Mouse (Mus musculus) pancreas, adult 10 weeks (tissue): ENCODE data around the gene Agbl2. TPM values are rescaled to one million over a fixed set of nuclear protein-coding genes. Genes with fewer than 3 reads are reported as not detected.

Experiments
- polyA plus RNA-seq: library from polyadenylated mRNA; stranded (reverse); fragments of 350-450 nt; fragmentation: Illumina TruSeq; extraction: RNeasy Lipid Tissue Mini Kit (QIAGEN cat#74804); gene quantifications from one replicate; pipeline ENCODE4 v1.2.3, GENCODE M21; 2015; ENCODE audit warnings: low read depth, low replicate concordance; ENCODE audit not compliant: insufficient read depth

Gene Agbl2
- 0.30 TPM for polyA plus RNA-seq

GRCm38 (mm10) chr2:90782458-90782857 is at the start of gene Agbl2:
Agbl2 (plus strand) TSS chr2:90782727.

GRCm38 (mm10) chr2:90745053-90745678 is 37.4 kb upstream of the Agbl2 start, which contains the start of gene Fnbp4:
Fnbp4 (plus strand) TSS chr2:90745370.

GRCm38 (mm10) chr2:90846955-90847680 is 64.6 kb downstream of the Agbl2 start, which contains the start of gene Mtch2:
Mtch2 (plus strand) TSS chr2:90847155.

Other genes with a start within 250 kb of the Agbl2 start
- gene Ptprj, start 202.1 kb upstream of the Agbl2 start, polyA plus RNA-seq: 7.7 TPM
- 7.0 TPM for gene Nup160, start 105.5 kb upstream of the Agbl2 start, polyA plus RNA-seq
- gene Fnbp4, start 37.4 kb upstream of the Agbl2 start, polyA plus RNA-seq: 17.3 TPM
- 23.2 TPM for gene Mtch2, start 64.4 kb downstream of the Agbl2 start, polyA plus RNA-seq
- 0.66 TPM for gene C1qtnf4, start 103.1 kb downstream of the Agbl2 start, polyA plus RNA-seq
- 2.6 TPM for gene Kbtbd4, start 122.0 kb downstream of the Agbl2 start, polyA plus RNA-seq
- gene Ndufs3, start 122.1 kb downstream of the Agbl2 start, polyA plus RNA-seq: 43.7 TPM
- gene Celf1, start 157.7 kb downstream of the Agbl2 start, polyA plus RNA-seq: 10.2 TPM